Mouse (Mus musculus) olfactory bulb, adult 2 months (tissue): ENCODE results near the gene Mecom.

Experiments
- CTCF ChIP-seq: fragments of 200-500 bp; IDR thresholded peaks from 2 replicates; pipeline ENCODE4 v1.5.1; 2012; ENCODE audit warnings: low read depth, mild to moderate bottlenecking, low read length, moderate library complexity; ENCODE audit not compliant: insufficient read depth
- POLR2A ChIP-seq: fragments of 200-500 bp; IDR thresholded peaks from 2 replicates; pipeline ENCODE4 v1.6.1; 2012; ENCODE audit warnings: mild to moderate bottlenecking, low read depth, low read length, moderate library complexity; ENCODE audit not compliant: insufficient read depth

DNA sequence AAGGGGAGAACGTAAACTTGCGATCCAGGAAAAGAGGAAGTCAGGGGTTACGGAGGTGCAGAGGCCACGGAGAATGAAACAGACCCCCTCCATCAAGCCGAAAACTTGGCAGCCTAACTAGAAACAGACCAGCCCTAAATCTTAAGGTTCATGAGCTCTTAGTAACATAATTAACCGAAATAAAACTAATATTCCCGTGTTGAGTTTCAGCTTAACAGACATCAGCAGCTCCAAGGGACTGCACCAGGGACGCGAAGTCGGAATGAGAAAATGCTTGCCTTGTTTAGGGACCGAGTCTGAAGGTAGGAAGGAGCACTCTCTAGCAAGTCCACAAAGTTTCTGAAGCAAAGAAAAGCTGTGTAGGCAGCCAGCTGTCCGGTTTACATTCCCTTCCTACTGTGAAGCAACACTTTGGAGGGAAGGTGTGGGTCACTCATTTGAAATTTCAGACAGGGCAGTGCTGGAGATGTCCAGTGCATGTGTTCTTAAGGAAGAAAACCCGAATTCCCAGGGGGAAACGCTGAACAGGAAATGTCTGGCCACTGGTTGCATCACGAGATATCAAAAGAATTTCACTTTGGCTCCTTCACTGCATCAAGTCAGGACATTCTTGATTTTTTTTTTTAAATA is 442.5 kb downstream of the Mecom start:
- no peak for TF ChIP-seq CTCF
- no peak for TF ChIP-seq POLR2A
